Mouse (Mus musculus): ENCODE results near the gene Ilf2. TPM values are rescaled to one million over a fixed set of nuclear protein-coding genes. Genes with fewer than 3 reads are reported as not detected.
A peak's percentile ranks its signal among the peaks of the same experiment; 100 is the strongest.

The Ilf2 gene
- polyA plus RNA-seq (2014; fragmentation: Nextera tagmentation; extraction: Ambion mirVana): 169 and 174 TPM in 2 replicates

GRCm38 (mm10) chr3:90475831-90476611 lies at the start of gene Ilf2:
Gene Ilf2, plus strand, starts transcription at chr3:90476126.
- peaks cover 7% of the 10 kb centered on the region for H3K4me1 ChIP-seq (replicated peaks; ENCODE audit: control insufficient read depth, insufficient read depth, low read length)
- H3K4me3 ChIP-seq (ENCODE audit: low read depth, low read length): peak within 1 kb of the TSS; percentile 90
- ATAC-seq (replicated peaks; ENCODE audit: low FRiP score) (peak; percentile 98), DNase-seq (ENCODE audit: low spot score) (peak; percentile 97)
- peak within 1 kb of the TSS; percentile 85 for H3K9ac ChIP-seq (ENCODE audit: low read depth, low read length)
- under 1% methylated on average over 45 of the region's 45 CpGs for WGBS
- peak within 1 kb of the TSS; percentile 94 for H3K4me2 ChIP-seq
- H3K27ac ChIP-seq (ENCODE audit: low read depth, low read length): peak within 1 kb of the TSS; percentile 86
- peaks cover 22% of the 10 kb centered on the region for H3K36me3 ChIP-seq (ENCODE audit: control insufficient read depth, insufficient read depth, low read length)
- H3K27me3 ChIP-seq (replicated peaks; ENCODE audit: control insufficient read depth, insufficient read depth, low read length): no peaks in the 10 kb centered on the region
- H3K9me3 ChIP-seq (ENCODE audit: control insufficient read depth, low read length): no peaks in the 10 kb centered on the region

- H3K9me3 ChIP-seq (ENCODE audit: control insufficient read depth, low read length): no peaks in the 10 kb centered on the region
- WGBS: 75% methylated on average over 1 of the region's 1 CpGs
- peaks cover 62% of the 10 kb centered on the region for H3K4me1 ChIP-seq (replicated peaks; ENCODE audit: control insufficient read depth, insufficient read depth, low read length)
- H3K27ac ChIP-seq (ENCODE audit: low read depth, low read length): no peak overlapping the region
- H3K4me3 ChIP-seq (ENCODE audit: low read depth, low read length): no peak overlapping the region
- H3K27me3 ChIP-seq (replicated peaks; ENCODE audit: control insufficient read depth, insufficient read depth, low read length): no peaks in the 10 kb centered on the region
- H3K4me2 ChIP-seq: no peak overlapping the region
- H3K36me3 ChIP-seq (ENCODE audit: control insufficient read depth, insufficient read depth, low read length): peaks cover 5% of the 10 kb centered on the region; the same call in 1 of the 2 replicates
- ATAC-seq (replicated peaks; ENCODE audit: low FRiP score): no peak
- DNase-seq (ENCODE audit: low spot score): no peak
- no peak overlapping the region for H3K9ac ChIP-seq (ENCODE audit: low read depth, low read length)
Measured at GRCm38 (mm10) chr3:90427574-90427973, 48.4 kb upstream of the Ilf2 start.

- 81% methylated on average over 6 of the region's 6 CpGs for WGBS
- DNase-seq (ENCODE audit: low spot score): no peak
- Histone ChIP-seq H3K9ac (ENCODE audit: low read depth, low read length) (no peak overlapping the region), H3K4me3 (ENCODE audit: low read depth, low read length) (no peak overlapping the region), H3K36me3 (ENCODE audit: control insufficient read depth, insufficient read depth, low read length) (0 out of 2 replicates have a peak, but pooled peaks cover 3% of the 10 kb centered on the region), H3K4me2 (no peak overlapping the region; the same call in 1 of the 2 replicates), H3K9me3 (ENCODE audit: control insufficient read depth, low read length) (no peaks in the 10 kb centered on the region), H3K27me3 (replicated peaks; ENCODE audit: control insufficient read depth, insufficient read depth, low read length) (no peaks in the 10 kb centered on the region), H3K4me1 (replicated peaks; ENCODE audit: control insufficient read depth, insufficient read depth, low read length) (peaks cover 62% of the 10 kb centered on the region), H3K27ac (ENCODE audit: low read depth, low read length) (no peak overlapping the region)
- ATAC-seq (replicated peaks; ENCODE audit: low FRiP score): no peak
Measured at GRCm38 (mm10) chr3:90428186-90428585, 47.7 kb upstream of the Ilf2 start.

GRCm38 (mm10) chr3:90429576-90429975 lies 46.4 kb upstream of the Ilf2 start:
- WGBS: 73% methylated on average over 3 of the region's 3 CpGs

GRCm38 (mm10) chr3:90432348-90432747 lies 43.6 kb upstream of the Ilf2 start:
- H3K4me1 ChIP-seq (replicated peaks; ENCODE audit: control insufficient read depth, insufficient read depth, low read length): peaks cover 48% of the 10 kb centered on the region
- no peaks in the 10 kb centered on the region for H3K36me3 ChIP-seq (ENCODE audit: control insufficient read depth, insufficient read depth, low read length)
- DNase-seq (ENCODE audit: low spot score) (no peak), ATAC-seq (replicated peaks; ENCODE audit: low FRiP score) (no peak)
- H3K4me2 ChIP-seq: peak overlapping the region; percentile 96
- H3K9ac ChIP-seq (ENCODE audit: low read depth, low read length): peak overlapping the region; percentile 78
- peak overlapping the region; percentile 63 for H3K4me3 ChIP-seq (ENCODE audit: low read depth, low read length)
- no peaks in the 10 kb centered on the region for H3K27me3 ChIP-seq (replicated peaks; ENCODE audit: control insufficient read depth, insufficient read depth, low read length)
- WGBS: 16% methylated on average over 2 of the region's 2 CpGs
- H3K9me3 ChIP-seq (ENCODE audit: control insufficient read depth, low read length): no peaks in the 10 kb centered on the region
- peak overlapping the region; percentile 80; the same call in 1 of the 2 replicates for H3K27ac ChIP-seq (ENCODE audit: low read depth, low read length)

More at GRCm38 (mm10) chr3:90429576-90429975, 46.4 kb upstream of the Ilf2 start:
- DNase-seq (ENCODE audit: low spot score): no peak
- Histone ChIP-seq H3K27me3 (replicated peaks; ENCODE audit: control insufficient read depth, insufficient read depth, low read length) (no peaks in the 10 kb centered on the region), H3K27ac (ENCODE audit: low read depth, low read length) (no peak overlapping the region), H3K4me1 (replicated peaks; ENCODE audit: control insufficient read depth, insufficient read depth, low read length) (peaks cover 63% of the 10 kb centered on the region), H3K36me3 (ENCODE audit: control insufficient read depth, insufficient read depth, low read length) (no peaks in the 10 kb centered on the region), H3K4me2 (peak overlapping the region; percentile 3; the same call in 1 of the 2 replicates), H3K4me3 (ENCODE audit: low read depth, low read length) (no peak overlapping the region), H3K9me3 (ENCODE audit: control insufficient read depth, low read length) (no peaks in the 10 kb centered on the region), H3K9ac (ENCODE audit: low read depth, low read length) (no peak overlapping the region)
- no peak for ATAC-seq (replicated peaks; ENCODE audit: low FRiP score)

- H3K27me3 ChIP-seq (replicated peaks; ENCODE audit: control insufficient read depth, insufficient read depth, low read length): no peaks in the 10 kb centered on the region
- DNase-seq (ENCODE audit: low spot score): no peak
- H3K9ac ChIP-seq (ENCODE audit: low read depth, low read length): peak overlapping the region; percentile 78
- WGBS: 0% methylated on average over 12 of the region's 12 CpGs
- ATAC-seq (replicated peaks; ENCODE audit: low FRiP score): peak; percentile 27
- H3K9me3 ChIP-seq (ENCODE audit: control insufficient read depth, low read length): no peaks in the 10 kb centered on the region
- peak overlapping the region; percentile 63 for H3K4me3 ChIP-seq (ENCODE audit: low read depth, low read length)
- H3K4me2 ChIP-seq: peak overlapping the region; percentile 96
- peaks cover 45% of the 10 kb centered on the region for H3K4me1 ChIP-seq (replicated peaks; ENCODE audit: control insufficient read depth, insufficient read depth, low read length)
- peak overlapping the region; percentile 80 for H3K27ac ChIP-seq (ENCODE audit: low read depth, low read length)
- H3K36me3 ChIP-seq (ENCODE audit: control insufficient read depth, insufficient read depth, low read length): no peaks in the 10 kb centered on the region
Measured at GRCm38 (mm10) chr3:90432811-90433219, 43.1 kb upstream of the Ilf2 start.

GRCm38 (mm10) chr3:90433381-90434020 lies 42.4 kb upstream of the Ilf2 start, which contains the start of gene Ints3:
Gene Ints3, minus strand, starts transcription at chr3:90433622.
- peaks cover 38% of the 10 kb centered on the region for H3K4me1 ChIP-seq (replicated peaks; ENCODE audit: control insufficient read depth, insufficient read depth, low read length)
- under 1% methylated on average over 52 of the region's 52 CpGs for WGBS
- peak within 1 kb of the TSS; percentile 63 for H3K4me3 ChIP-seq (ENCODE audit: low read depth, low read length)
- peak; percentile 99 for ATAC-seq (replicated peaks; ENCODE audit: low FRiP score)
- H3K27ac ChIP-seq (ENCODE audit: low read depth, low read length): peak within 1 kb of the TSS; percentile 80
- peak; percentile 96 for DNase-seq (ENCODE audit: low spot score)
- no peaks in the 10 kb centered on the region for H3K36me3 ChIP-seq (ENCODE audit: control insufficient read depth, insufficient read depth, low read length)
- no peaks in the 10 kb centered on the region for H3K27me3 ChIP-seq (replicated peaks; ENCODE audit: control insufficient read depth, insufficient read depth, low read length)
- H3K9me3 ChIP-seq (ENCODE audit: control insufficient read depth, low read length): no peaks in the 10 kb centered on the region
- peak within 1 kb of the TSS; percentile 96 for H3K4me2 ChIP-seq
- H3K9ac ChIP-seq (ENCODE audit: low read depth, low read length): peak within 1 kb of the TSS; percentile 78

GRCm38 (mm10) chr3:90434073-90434730 lies 41.7 kb upstream of the Ilf2 start:
- Histone ChIP-seq H3K27me3 (replicated peaks; ENCODE audit: control insufficient read depth, insufficient read depth, low read length) (no peaks in the 10 kb centered on the region), H3K4me3 (ENCODE audit: low read depth, low read length) (peak overlapping the region; percentile 63), H3K36me3 (ENCODE audit: control insufficient read depth, insufficient read depth, low read length) (no peaks in the 10 kb centered on the region), H3K27ac (ENCODE audit: low read depth, low read length) (peak overlapping the region; percentile 71), H3K4me2 (peak overlapping the region; percentile 76), H3K9ac (ENCODE audit: low read depth, low read length) (peak overlapping the region; percentile 54), H3K4me1 (replicated peaks; ENCODE audit: control insufficient read depth, insufficient read depth, low read length) (peaks cover 32% of the 10 kb centered on the region), H3K9me3 (ENCODE audit: control insufficient read depth, low read length) (no peaks in the 10 kb centered on the region)
- ATAC-seq (replicated peaks; ENCODE audit: low FRiP score): no peak
- WGBS: 53% methylated on average over 11 of the region's 11 CpGs
- no peak for DNase-seq (ENCODE audit: low spot score)
